Mouse (Mus musculus) thymus, postnatal 25 days (tissue): ENCODE results near the gene Lipo4.
"Not testable (repeated sequence)": the region's sequence is repeated elsewhere in the genome, so short reads cannot be mapped to it uniquely, and the experiment has no call there.

Experiments used
- DNase-seq: peaks from one replicate; pipeline ENCODE4 v3.0.0; 2022

Gene Lipo4

GRCm38 (mm10) chr19:33517680-33518079 lies at the start of gene Lipo4:
Gene Lipo4 (minus strand): TSS chr19:33517780.
- DNase-seq, result no peak

GRCm38 (mm10) chr19:33456426-33456825 lies 61.2 kb downstream of the Lipo4 start:
- DNase-seq, result not testable (repeated sequence)

GRCm38 (mm10) chr19:33453725-33454124 lies 63.9 kb downstream of the Lipo4 start:
- no peak for DNase-seq
